Mouse (Mus musculus) G1E (cell line): ENCODE results near the gene Slc1a7.

Source experiments
- CTCF ChIP-seq: IDR thresholded peaks from 2 replicates; pipeline ENCODE4 v1.5.1; 2012; ENCODE audit warnings: low read depth, low read length, inconsistent platforms, mixed read lengths
- GATA1 ChIP-seq: IDR thresholded peaks from 2 replicates; pipeline ENCODE4 v1.6.1; 2012; ENCODE audit warnings: borderline replicate concordance, low read length, inconsistent platforms, mixed read lengths
- GATA2 ChIP-seq: IDR thresholded peaks from 2 replicates; pipeline ENCODE4 v1.6.1; 2012; ENCODE audit warnings: low read depth, low read length, inconsistent platforms, borderline replicate concordance
- POLR2AphosphoS5 ChIP-seq: IDR thresholded peaks from 2 replicates; pipeline ENCODE4 v1.6.1; 2012; ENCODE audit warnings: low read depth, low read length, inconsistent platforms; ENCODE audit not compliant: insufficient replicate concordance
- TAL1 ChIP-seq: conservative IDR thresholded peaks from 2 replicates; pipeline ENCODE4 v1.6.1; 2012; ENCODE audit warnings: low read depth, low read length, inconsistent platforms, mixed read lengths

DNA sequence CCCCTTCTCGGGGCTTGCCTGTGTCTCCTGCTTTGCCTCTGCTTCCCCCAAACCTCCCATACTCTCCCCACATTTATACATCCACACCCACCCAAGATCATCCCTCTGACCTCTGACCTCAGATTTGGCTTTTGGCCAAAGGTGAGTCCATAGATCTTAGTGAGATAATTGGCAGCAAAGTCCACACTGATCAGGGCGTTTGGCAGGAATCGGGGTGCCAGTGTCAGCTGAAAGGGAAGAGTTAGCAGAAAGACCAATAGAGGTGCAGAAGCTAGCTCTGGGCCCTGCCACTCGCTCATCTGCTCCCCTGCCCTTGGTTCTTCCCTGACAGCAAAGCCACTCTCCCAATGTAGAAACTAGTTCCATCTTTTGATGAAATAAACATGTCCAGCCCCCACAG, 55.1 kb downstream of the Slc1a7 start:
- no peak for TF ChIP-seq CTCF
- no peak for TF ChIP-seq GATA1
- TF ChIP-seq GATA2: no peak
- TF ChIP-seq TAL1: no peak
- TF ChIP-seq POLR2AphosphoS5: no peak
